Mouse (Mus musculus) neural tube, embryonic 11.5 days (tissue): ENCODE results near the gene Gm49391. TPM values are rescaled to one million over a fixed set of nuclear protein-coding genes. Genes with fewer than 3 reads are reported as not detected.
"Not testable (repeated sequence)": the region's sequence is repeated elsewhere in the genome, so short reads cannot be mapped to it uniquely, and the experiment has no call there.

Source experiments
- ATAC-seq: fragments of 200-750 bp; cut with Nextera tagmentation; 2 replicates; pipeline ENCODE4 v1.8.0; 2017; ENCODE audit warnings: moderate number of reproducible peaks, mild to moderate bottlenecking, moderate TSS enrichment, moderate library complexity; ENCODE audit not compliant: insufficient read depth, low FRiP score, low TSS enrichment
- DNase-seq: peaks from one replicate; pipeline ENCODE4 v3.0.0-alpha.2; 2015; ENCODE audit warnings: low spot score
- H3K27ac ChIP-seq: fragments of 300-500 bp; sonication (generic); 2 replicates; pipeline ENCODE4 v1.5.1; 2014; ENCODE audit warnings: low read depth, mild to moderate bottlenecking, low read length
- H3K27me3 ChIP-seq: fragments of 300-500 bp; sonication (generic); 2 replicates; pipeline ENCODE4 v1.6.1; 2014; ENCODE audit warnings: mild to moderate bottlenecking, low read length, mixed read lengths; ENCODE audit not compliant: control insufficient read depth, insufficient read depth
- H3K36me3 ChIP-seq: fragments of 300-500 bp; sonication (generic); 2 replicates; pipeline ENCODE4 v1.6.1; 2014; ENCODE audit warnings: mild to moderate bottlenecking, low read length, moderate library complexity, mixed read lengths; ENCODE audit not compliant: control insufficient read depth, insufficient read depth
- H3K4me1 ChIP-seq: fragments of 300-500 bp; sonication (generic); 2 replicates; pipeline ENCODE4 v1.6.1; 2014; ENCODE audit warnings: low read length, mixed read lengths; ENCODE audit not compliant: control insufficient read depth, insufficient read depth
- H3K4me2 ChIP-seq: fragments of 300-500 bp; sonication (generic); 2 replicates; pipeline ENCODE4 v1.6.1; 2014; ENCODE audit warnings: low read depth, mild to moderate bottlenecking, moderate library complexity
- H3K4me3 ChIP-seq: fragments of 300-500 bp; sonication (generic); 2 replicates; pipeline ENCODE4 v1.5.1; 2014; ENCODE audit warnings: low read depth, low read length
- H3K9ac ChIP-seq: fragments of 300-500 bp; sonication (generic); 2 replicates; pipeline ENCODE4 v1.6.1; 2014; ENCODE audit warnings: mild to moderate bottlenecking, low read length
- H3K9me3 ChIP-seq: fragments of 300-500 bp; sonication (generic); 2 replicates; pipeline ENCODE4 v1.6.1; 2016; ENCODE audit warnings: low read length; ENCODE audit not compliant: control insufficient read depth
- WGBS: fragments of 180-500 bp; shearing (Covaris S2); extraction: QIAGEN DNeasy Blood & Tissue Kit; methylation state at CpG from one replicate; pipeline ENCODE4 v1.1.7; 2014; 5-methylcytosine and 5-hydroxymethylcytosine counted together
- polyA plus RNA-seq: library from polyadenylated mRNA; unstranded; fragments of >200 nt; fragmentation: Nextera tagmentation; extraction: Ambion mirVana; gene quantifications from 2 replicates; pipeline ENCODE4 v1.2.1, GENCODE M21; 2014

Gm49391 gene
- 1.3 and 1.7 TPM in 2 replicates for polyA plus RNA-seq

DNA sequence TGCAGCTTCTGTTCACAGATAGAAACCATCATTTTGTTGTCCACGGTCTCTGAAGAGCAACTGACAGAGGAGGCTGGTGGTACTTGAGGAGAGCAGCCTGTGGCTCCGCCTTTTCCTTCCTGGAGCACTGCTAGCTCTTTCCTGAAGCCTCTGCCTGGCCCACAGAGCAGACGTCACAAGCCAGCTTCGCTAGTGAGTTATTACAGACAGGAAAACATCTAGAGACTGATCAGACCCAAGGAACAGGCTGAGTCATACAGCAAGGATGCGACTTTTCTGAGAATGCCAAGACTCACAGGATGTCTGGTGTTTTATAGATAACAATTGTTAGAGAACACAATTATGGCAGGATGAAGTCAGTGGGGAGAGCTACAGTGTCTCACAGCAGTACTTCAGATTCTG, at the start of gene Gm49391, which contains the start of gene Ctla2a:
Gene Gm49391 (minus strand): TSS at position 72 of the 402 bp plus-strand sequence.
Gene Ctla2a (minus strand): TSS at position 126 of the 402 bp plus-strand sequence.
- DNase-seq (no peak), ATAC-seq (no peak)
- no peaks in the 10 kb centered on the region for H3K27me3 ChIP-seq
- WGBS: 74% methylated on average over 5 of the region's 5 CpGs
- no peaks in the 10 kb centered on the region for H3K9me3 ChIP-seq
- H3K36me3 ChIP-seq: no peaks in the 10 kb centered on the region
- no peak within 1 kb of the TSS for H3K4me3 ChIP-seq
- no peaks in the 10 kb centered on the region for H3K4me1 ChIP-seq
- no peak within 1 kb of the TSS for H3K4me2 ChIP-seq
- H3K27ac ChIP-seq: no peak within 1 kb of the TSS
- no peak within 1 kb of the TSS for H3K9ac ChIP-seq

DNA sequence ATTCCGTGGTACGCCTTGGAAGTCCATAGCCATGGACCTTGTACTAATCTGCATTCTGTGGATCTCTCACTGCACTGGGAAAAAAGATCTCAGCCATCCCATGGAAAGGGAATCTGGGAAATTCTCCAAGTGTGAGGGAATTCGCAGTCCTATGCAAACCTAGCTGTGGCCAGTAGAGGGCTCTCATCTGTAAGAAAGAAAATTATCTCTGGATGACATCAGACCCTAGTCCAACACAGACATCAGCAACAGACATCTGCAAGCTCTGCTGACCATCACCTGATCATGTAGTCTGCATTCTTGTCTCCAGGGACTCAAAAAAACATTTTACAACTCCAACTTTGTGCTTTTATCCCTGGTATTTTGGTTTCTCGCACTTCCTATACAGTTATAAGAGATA, 35.9 kb upstream of the Gm49391 start:
- H3K27ac ChIP-seq, ATAC-seq, H3K9me3 ChIP-seq, H3K9ac ChIP-seq, DNase-seq, H3K27me3 ChIP-seq, H3K4me1 ChIP-seq, H3K4me2 ChIP-seq, H3K36me3 ChIP-seq, H3K4me3 ChIP-seq: not testable (repeated sequence)
- 63% methylated on average over 4 of the region's 4 CpGs for WGBS

DNA sequence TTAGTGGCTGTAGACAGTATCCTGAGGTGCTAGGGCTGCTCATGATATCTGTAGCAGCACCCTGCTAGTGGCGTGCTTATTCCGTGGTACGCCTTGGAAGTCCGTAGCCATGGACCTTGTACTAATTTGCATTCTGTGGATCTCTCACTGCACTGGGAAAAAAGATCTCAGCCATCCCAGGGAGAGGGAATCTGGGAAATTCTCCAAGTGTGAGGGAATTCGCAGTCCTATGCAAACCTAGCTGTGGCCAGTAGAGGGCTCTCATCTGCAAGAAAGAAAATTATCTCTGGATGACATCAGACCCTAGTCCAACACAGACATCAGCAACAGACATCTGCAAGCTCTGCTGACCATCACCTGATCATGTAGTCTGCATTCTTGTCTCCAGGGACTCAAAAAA, 27.6 kb upstream of the Gm49391 start:
- not testable (repeated sequence) for H3K4me1 ChIP-seq, ATAC-seq, H3K9ac ChIP-seq, H3K27ac ChIP-seq, H3K4me2 ChIP-seq, H3K27me3 ChIP-seq, H3K36me3 ChIP-seq, H3K4me3 ChIP-seq, DNase-seq, H3K9me3 ChIP-seq
- WGBS: 48% methylated on average over 5 of the region's 5 CpGs

DNA sequence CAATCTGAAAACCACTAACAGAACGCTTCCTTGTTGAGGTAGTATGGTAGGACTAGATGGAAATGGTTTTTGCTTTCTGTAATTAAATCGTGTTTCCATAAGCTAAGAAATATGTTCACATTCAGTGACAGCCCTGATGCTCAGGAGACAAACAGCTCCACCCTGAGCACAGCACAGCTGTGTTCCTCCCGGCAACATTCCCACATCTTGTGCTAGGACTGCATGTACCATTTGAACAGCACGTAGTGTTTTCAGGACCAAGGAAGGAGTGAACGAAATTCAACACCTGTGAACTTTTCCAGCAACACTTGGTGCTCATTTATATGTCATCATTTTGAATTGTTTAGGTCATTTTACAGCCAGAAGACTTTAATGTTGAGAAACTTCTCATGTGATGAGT, 25.3 kb upstream of the Gm49391 start:
- Histone ChIP-seq H3K9ac (no peak overlapping the region), H3K4me3 (no peak overlapping the region), H3K27ac (no peak overlapping the region), H3K4me2 (no peak overlapping the region), H3K9me3 (peaks cover 6% of the 10 kb centered on the region; the same call in 1 of the 2 replicates), H3K27me3 (no peaks in the 10 kb centered on the region), H3K4me1 (no peaks in the 10 kb centered on the region), H3K36me3 (no peaks in the 10 kb centered on the region)
- DNase-seq (no peak), ATAC-seq (no peak)
- WGBS: 71% methylated on average over 5 of the region's 5 CpGs

DNA sequence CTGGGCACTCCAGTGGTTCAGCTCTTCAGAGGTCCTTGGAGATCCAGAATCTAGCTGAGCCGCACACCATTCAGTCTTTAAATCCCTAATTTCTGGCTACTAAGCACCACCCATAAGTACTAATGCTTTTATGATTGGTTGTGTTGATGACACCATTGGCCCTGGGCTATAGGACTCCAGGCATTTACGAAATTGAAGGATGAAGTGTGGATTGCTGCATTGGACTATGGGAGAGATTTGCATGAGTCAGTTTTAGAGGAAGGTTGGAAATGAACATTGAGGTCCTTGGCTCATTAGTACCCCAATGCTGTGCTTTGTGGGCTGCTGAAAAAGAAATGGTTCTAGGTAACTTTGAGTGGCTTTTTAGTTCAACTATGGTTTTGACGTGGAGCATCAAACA, 5.5 kb upstream of the Gm49391 start, which contains the start of gene Tpbpa:
Gene Tpbpa (minus strand): TSS at position 101 of the 400 bp plus-strand sequence.
- not testable (repeated sequence) for H3K27ac ChIP-seq, H3K4me1 ChIP-seq, H3K36me3 ChIP-seq, DNase-seq, H3K27me3 ChIP-seq, H3K9me3 ChIP-seq, H3K9ac ChIP-seq, ATAC-seq, H3K4me3 ChIP-seq, H3K4me2 ChIP-seq
- 75% methylated on average over 3 of the region's 3 CpGs for WGBS

DNA sequence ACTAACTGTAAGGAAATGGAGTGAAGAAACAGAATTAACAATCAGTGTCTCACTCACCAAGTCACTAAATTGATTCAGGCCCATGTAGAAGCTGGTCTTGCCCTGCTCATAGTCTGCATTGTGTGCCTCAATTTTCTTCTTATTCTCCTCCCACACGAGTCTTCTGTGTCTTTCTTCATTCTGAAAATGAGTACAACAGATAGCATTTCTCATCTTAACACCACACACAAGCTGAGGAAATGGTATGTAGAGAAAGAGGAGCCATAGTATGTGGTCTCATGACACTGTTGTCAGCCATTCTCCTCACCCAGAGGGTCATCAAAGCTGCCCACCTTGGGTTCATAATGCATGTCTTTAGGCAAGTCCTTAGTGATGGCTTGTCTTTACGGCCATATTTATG, 881 bp downstream of the Gm49391 start, which contains the start of gene Gm49393:
Gene Gm49393 (minus strand): TSS at position 101 of the 400 bp plus-strand sequence.
- not testable (repeated sequence) for H3K4me2 ChIP-seq, DNase-seq, H3K9ac ChIP-seq, H3K4me3 ChIP-seq, H3K27me3 ChIP-seq, H3K4me1 ChIP-seq, H3K9me3 ChIP-seq, H3K36me3 ChIP-seq, ATAC-seq, H3K27ac ChIP-seq
- 76% methylated on average over 2 of the region's 2 CpGs for WGBS

DNA sequence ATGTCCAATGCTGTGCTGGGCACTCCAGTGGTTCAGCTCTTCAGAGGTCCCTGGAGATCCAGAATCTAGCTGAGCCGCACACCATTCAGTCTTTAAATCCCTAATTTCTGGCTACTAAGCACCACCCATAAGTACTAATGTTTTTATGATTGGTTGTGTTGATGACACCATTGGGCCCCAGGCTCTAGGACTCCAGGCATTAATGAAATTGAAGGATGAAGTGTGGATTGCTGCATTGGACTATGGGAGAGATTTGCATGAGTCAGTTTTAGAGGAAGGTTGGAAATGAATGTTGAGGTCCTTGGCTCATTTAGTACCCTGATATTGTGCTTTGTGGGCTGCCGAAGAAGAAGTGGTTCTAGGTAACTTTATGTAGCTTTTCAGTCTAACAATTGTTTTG, 31.6 kb downstream of the Gm49391 start, which contains the start of gene Tpbpb:
Gene Tpbpb (minus strand): TSS at position 101 of the 400 bp plus-strand sequence.
- ATAC-seq, H3K27me3 ChIP-seq, H3K36me3 ChIP-seq, H3K4me2 ChIP-seq, H3K9me3 ChIP-seq, H3K27ac ChIP-seq, H3K9ac ChIP-seq, DNase-seq, H3K4me1 ChIP-seq, H3K4me3 ChIP-seq: not testable (repeated sequence)
- WGBS: 81% methylated on average over 2 of the region's 2 CpGs

DNA sequence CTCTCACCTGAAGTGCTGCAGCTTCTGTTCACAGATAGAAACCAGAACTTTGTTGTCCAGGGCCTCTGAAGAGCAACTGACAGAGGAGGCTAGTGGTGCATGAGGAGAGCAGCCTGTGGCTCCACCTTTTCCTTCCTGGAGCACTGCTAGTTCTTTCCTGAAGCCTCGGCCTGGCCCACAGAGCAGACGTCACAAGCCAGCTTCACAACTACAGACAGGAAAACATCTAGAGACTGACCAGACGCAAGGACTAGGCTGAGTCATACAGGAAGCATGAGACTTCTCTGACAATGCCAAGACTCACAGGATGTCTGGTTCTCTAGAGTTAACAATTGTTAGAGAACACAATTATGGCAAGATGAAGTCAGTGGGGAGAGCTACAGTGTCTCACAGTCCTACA, 39.0 kb downstream of the Gm49391 start, which contains the start of gene Ctla2b:
Gene Ctla2b (minus strand): TSS at position 120 of the 400 bp plus-strand sequence.
- no peak within 1 kb of the TSS for H3K4me2 ChIP-seq
- WGBS: 71% methylated on average over 3 of the region's 3 CpGs
- no peak for DNase-seq
- H3K4me3 ChIP-seq: no peak within 1 kb of the TSS
- H3K4me1 ChIP-seq: no peaks in the 10 kb centered on the region
- H3K27ac ChIP-seq: no peak within 1 kb of the TSS
- H3K27me3 ChIP-seq: no peaks in the 10 kb centered on the region
- no peak for ATAC-seq
- no peak within 1 kb of the TSS for H3K9ac ChIP-seq
- no peaks in the 10 kb centered on the region for H3K36me3 ChIP-seq
- H3K9me3 ChIP-seq: no peaks in the 10 kb centered on the region

DNA sequence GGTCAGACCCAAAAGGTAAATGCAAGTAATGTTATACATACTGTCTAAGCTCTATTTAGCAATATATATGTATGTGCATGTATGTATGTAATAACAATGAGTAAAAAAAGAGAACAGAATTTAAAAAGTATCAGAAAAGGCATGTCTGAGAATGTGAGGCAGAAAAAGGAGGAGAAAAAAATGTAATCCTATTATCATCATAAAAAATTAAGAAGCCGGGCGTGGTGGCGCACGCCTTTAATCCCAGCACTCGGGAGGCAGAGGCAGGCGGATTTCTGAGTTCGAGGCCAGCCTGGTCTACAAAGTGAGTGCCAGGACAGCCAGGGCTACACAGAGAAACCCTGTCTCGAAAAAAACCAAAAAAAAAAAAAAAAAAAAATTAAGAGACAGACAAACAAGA, 39.6 kb downstream of the Gm49391 start, which contains the start of gene Gm49392:
Gene Gm49392 (minus strand): TSS at position 101 of the 400 bp plus-strand sequence.
- ATAC-seq: not testable (repeated sequence)

More for the DNA sequence above, 39.6 kb downstream of the Gm49391 start, which contains the start of gene Gm49392:
- H3K9ac ChIP-seq, H3K4me2 ChIP-seq, H3K27ac ChIP-seq, H3K4me3 ChIP-seq, H3K36me3 ChIP-seq, H3K4me1 ChIP-seq, H3K27me3 ChIP-seq, DNase-seq, H3K9me3 ChIP-seq: not testable (repeated sequence)
- WGBS: 92% methylated on average over 7 of the region's 8 CpGs
